Mouse (Mus musculus) adrenal gland, adult 2 months (tissue): ENCODE measurements at regions not wholly inside any gene's neighbourhood (a gene's known extent, or its start where the extent isn't known, plus 50 kb on each side); places are given as distances from the start of the nearest gene placed in this dataset.

ENCODE experiments used
- DNase-seq: peaks from one replicate; pipeline ENCODE4 v3.0.0; 2021

DNA sequence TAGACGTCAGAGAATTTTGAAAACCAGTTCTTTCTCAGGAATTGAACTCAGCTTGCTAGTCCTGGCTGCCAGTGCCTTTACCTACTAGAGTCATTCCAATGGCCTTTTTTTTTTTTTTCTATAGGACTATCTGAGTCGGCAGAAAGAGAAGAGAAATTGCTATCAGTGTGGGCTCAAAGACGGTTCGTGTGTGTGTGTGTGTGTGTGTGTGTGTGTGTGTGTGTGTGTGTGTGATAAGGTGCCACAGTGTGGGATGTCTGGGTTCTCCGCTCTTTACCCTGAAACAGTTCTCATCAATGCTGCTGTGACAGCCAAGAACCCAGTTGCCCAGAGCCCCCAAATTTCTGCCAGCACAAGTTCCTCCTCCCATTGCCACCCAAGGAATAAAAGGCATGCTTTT is 146.1 kb downstream of the Rybp start:
- no peak for DNase-seq

DNA sequence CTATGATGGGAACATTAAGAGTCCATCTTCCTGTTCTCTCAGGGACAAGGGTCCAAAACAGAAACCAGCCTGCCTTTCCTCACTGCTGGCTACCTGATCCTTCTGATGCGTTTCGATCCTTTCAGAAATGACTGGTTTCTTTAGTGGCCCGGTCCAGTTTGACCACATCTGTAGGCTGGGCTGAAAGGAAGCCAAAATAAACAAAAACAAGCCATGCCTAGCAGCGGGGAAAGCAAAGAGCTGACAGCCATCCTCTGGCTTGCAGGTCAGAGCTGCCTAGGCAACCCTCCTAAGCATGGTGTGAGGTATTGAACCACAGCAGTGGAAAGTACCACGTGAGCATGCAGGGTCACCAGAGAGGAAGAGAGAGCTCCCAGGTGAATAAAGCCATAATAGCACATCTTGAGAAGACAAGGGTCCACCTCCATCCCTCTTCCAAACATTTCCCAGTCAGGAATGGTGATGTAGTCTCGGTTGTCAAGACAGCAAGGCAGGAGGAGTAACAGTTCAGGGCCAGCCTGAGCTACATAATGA is 146.6 kb downstream of the Rybp start:
- no peak for DNase-seq

DNA sequence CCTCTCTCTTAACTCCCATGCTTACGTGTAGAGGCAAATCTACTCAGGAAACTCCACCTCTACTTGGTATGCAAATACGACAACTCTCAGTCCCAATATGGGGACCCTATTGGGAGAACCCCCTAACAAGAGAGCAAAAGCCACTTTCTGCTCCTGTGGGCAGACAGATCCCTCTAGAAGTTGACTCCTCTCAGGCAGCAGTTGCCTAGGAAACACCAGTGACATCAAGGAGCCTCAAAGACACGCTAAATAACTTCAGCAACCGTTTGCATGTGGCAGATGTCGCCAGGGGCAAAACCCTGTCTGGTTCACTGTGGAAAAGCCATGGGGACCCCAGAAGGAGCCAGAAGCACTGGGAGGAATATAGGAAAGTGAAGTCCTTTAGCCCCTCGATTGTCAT is 147.5 kb downstream of the Rybp start:
- DNase-seq: no peak

GRCm38 (mm10) chr6:100138659-100139058 is 148.6 kb downstream of the Rybp start:
- no peak for DNase-seq

- DNase-seq: no peak
Measured at GRCm38 (mm10) chr6:100135177-100135576, 152.1 kb downstream of the Rybp start.

- no peak for DNase-seq
Measured at GRCm38 (mm10) chr6:100133970-100134369, 153.3 kb downstream of the Rybp start.

GRCm38 (mm10) chr6:100132916-100133600 is 154.2 kb downstream of the Rybp start:
- no peak for DNase-seq

DNA sequence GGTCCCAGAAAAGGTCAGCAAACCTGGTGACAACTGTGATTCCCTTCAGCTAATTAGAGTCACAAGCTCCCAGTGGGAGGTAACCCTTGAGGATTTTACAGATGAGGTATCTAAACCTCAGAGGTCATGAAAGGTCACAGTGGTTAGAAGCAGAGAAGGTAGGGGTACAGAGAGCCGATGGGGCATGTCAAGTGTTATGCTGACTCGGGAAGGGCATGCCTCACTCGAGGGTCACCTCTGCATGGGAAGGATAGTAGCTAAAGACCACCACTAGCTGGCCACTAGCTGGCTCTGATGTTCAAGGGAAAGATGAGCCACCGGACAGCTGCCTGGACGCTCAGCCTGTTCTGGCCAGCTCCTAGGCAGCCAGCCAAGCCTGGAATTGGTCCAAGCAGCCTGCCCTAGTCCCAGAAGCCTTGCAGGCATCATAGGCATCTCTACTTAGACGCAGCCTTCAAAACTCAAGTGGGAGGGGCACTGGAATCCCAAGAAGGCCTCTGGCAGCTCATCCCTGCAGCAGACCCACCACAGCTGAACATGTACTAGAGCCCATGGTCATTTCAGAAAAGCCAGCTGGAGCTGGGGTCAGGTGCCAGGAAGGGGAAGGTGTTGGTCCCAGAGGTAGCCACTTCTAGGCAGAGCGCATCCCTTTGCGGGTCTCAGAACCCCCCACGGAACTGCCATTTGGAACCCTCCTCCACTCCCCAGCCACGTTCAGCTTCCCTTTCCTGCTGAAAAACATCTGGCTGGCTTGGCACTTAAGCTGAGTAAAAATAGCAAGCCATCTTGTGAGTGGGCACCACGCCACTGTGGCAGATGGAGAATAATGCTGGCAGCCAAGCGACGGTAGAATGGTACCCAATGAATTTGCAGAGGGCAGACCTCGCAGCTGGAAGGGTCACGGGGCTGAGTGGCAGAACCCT is 159.8 kb downstream of the Rybp start:
- DNase-seq: peak; percentile 94

DNA sequence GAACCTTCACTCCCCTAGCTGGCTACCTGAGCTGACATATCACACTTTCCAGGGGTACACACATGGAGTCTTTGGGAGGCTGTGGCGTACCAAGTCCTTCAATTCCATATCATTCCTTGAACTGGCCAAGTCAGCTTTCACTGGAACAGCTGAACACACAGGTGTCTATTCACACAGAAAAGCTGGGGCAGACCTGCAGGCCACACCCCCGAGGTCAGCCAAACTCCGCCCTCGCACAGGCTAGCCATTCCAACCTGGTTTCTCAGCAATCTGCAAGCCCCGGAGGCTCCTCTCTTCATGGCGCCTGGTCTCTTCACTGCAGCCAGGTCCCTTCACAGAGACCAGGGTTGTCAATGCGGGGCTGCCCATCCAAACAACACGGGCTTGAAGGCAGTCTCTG is 160.5 kb downstream of the Rybp start:
- no peak for DNase-seq

- DNase-seq: peak; percentile 60
Measured at GRCm38 (mm10) chr6:100126326-100126725, 161.0 kb downstream of the Rybp start.

DNA sequence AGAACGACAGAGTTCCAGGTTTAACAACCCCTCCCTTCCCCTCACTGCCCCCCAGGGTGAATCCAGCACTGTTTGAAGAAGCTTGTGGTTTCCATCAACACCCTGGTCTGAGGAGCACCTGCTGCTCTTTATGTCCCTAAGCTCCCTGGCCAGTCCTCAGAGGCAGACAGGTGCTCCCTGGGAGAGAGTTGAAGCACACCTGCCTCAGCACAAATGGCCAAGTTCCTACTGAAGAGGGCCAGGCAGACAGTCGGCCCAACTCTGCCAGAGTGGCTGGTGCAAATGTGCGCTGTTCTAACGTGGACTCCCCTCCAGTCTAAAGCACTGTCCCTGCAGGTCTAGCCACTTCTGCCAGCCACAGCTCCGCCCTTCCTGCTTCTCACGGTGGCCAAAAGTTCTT is 166.0 kb downstream of the Rybp start:
- no peak for DNase-seq

GRCm38 (mm10) chr6:100120017-100120944 is 167.0 kb downstream of the Rybp start:
- DNase-seq: no peak

- no peak for DNase-seq
Measured at GRCm38 (mm10) chr6:100117084-100117483, 170.2 kb downstream of the Rybp start.

GRCm38 (mm10) chr6:100113393-100114137 is 173.7 kb downstream of the Rybp start:
- DNase-seq: no peak

DNA sequence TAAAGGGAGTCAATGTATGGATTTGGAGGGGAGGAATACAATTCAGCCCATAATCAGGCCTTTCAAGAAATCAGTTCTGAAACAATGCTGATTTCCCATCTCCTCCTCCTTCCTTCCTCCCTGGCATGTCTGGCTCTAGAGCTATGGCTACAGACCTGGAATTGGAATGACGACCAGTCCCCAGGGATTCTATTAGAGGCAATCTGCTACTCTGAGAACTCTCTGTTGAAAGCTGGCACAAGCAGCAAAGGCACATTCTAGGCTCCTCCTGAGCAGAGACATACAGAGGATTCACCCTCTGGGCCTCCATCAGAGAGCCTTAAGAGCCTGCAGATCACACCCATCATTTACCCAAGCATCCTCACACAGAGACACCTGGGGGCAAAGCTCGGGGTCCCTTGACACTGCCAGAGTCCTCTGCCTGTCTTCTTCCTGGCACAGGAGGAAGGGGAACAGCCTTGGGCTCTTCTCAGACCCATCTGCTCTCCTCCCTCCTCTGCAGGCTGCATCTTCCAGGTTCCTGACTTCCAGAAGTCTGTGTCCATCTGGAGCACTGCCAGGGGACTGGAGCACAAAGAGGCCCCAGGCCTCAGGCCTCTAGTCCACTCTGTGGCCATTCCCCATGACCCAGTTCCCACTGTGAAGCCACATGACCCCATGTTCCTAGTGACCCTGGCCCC is 176.2 kb downstream of the Rybp start:
- DNase-seq: no peak

DNA sequence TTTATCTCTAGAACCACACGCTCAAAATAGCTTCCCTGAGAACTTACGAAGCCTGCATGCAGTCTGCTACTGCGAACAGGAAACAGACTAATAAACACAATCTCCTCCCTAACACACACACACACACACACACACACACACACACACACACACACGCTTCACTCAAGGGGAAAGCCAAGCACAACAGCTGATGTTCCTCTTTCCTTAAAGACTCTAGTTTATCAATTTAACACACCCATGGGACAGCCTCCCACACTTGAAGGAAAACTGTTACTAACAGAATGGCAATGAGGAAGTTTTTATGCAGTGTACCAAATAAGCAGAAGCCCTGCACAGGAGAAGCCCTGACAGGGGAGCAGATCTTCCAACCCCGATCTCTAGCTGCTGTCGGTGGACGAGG is 177.3 kb downstream of the Rybp start:
- DNase-seq: peak; percentile 21

DNA sequence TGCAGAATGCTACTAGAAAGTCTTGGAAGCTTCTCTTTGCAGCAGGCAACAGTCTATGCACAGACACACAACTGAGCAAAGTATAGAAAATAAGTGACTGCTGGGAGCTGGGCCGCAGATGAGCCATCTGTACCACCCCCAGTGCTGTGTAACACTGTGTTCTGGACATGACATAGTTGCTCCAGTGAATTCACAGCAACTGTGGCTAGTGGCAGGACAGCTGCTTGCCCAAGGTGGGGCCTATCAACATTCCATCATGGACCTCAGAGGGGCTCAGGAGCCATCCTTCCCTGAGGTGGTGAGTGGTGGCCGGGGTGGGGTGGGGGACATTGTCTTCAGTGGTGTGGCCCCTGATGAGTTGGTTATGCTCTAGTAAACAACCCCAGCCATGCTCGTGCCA is 177.9 kb downstream of the Rybp start:
- DNase-seq: no peak

DNA sequence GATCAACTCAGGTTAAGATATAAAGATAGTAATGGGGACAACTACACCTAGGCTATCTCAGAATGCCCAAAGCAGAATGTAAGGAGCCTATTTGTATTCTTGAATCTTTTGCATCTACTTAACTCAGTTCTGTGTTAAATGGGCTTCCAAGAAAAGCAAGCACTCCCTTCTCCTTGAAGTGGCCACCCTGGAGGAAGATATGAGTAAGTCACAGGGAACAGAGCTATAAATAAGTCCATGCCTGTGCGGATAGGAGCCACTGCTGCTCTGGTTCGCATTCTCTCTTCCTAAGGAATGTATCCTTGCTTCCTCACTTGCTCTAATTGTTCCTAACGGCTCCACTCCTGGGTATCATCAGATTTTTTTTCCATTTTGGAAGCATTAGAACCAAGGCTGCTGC is 179.8 kb downstream of the Rybp start:
- no peak for DNase-seq

- DNase-seq: no peak
Measured at GRCm38 (mm10) chr6:100107066-100107465, 180.2 kb downstream of the Rybp start.

GRCm38 (mm10) chr6:100100565-100101133 is 186.6 kb downstream of the Rybp start:
- no peak for DNase-seq
